Mouse (Mus musculus) T-helper 1 cell (primary cell): ENCODE measurements around the gene Pik3ip1.

Source experiments
- in situ Hi-C: fragments of 300-600 bp; cut with MboI, MseI; formaldehyde crosslinking; loops from one replicate; pipeline ENCODE4 v1.15.1; 2025; ENCODE audit warnings: high pct_unique_total_duplicates

The Pik3ip1 gene

GRCm38 (mm10) chr11:3373591-3374292 lies 43.5 kb downstream of the Pik3ip1 start:
- in situ Hi-C loops: no loop called here

GRCm38 (mm10) chr11:3374293-3374645 lies 44.1 kb downstream of the Pik3ip1 start:
- in situ Hi-C loops: no loop called here

GRCm38 (mm10) chr11:3374741-3375140 lies 44.5 kb downstream of the Pik3ip1 start:
- in situ Hi-C loops: no loop called here

GRCm38 (mm10) chr11:3379427-3379826 lies 49.2 kb downstream of the Pik3ip1 start:
- in situ Hi-C loops: no loop called here

- in situ Hi-C loops: no loop called here
Observed at GRCm38 (mm10) chr11:3381148-3381814, 51.1 kb downstream of the Pik3ip1 start.

GRCm38 (mm10) chr11:3382602-3383594 lies 52.7 kb downstream of the Pik3ip1 start:
- in situ Hi-C loops: no loop called here

GRCm38 (mm10) chr11:3386941-3387368 lies 56.8 kb downstream of the Pik3ip1 start:
- in situ Hi-C loops: no loop called here

GRCm38 (mm10) chr11:3387482-3388196 lies 57.4 kb downstream of the Pik3ip1 start:
- in situ Hi-C loops: no loop called here

GRCm38 (mm10) chr11:3389996-3390395 lies 59.8 kb downstream of the Pik3ip1 start:
- in situ Hi-C loops: no loop called here

- in situ Hi-C loops: no loop called here
Observed at GRCm38 (mm10) chr11:3390789-3391188, 60.6 kb downstream of the Pik3ip1 start.

GRCm38 (mm10) chr11:3392526-3392925 lies 62.3 kb downstream of the Pik3ip1 start:
- in situ Hi-C loops: no loop called here
